Mouse (Mus musculus) urinary bladder, postnatal 14 days (tissue): Measurements from ENCODE around the gene Urod.

Source experiments
- DNase-seq: peaks from one replicate; pipeline ENCODE4 v3.0.0; 2021; ENCODE audit warnings: low spot score

The Urod gene

GRCm38 (mm10) chr4:116995131-116995797 lies 1.1 kb upstream of the Urod start, which contains the start of gene Hectd3:
Gene Hectd3, plus strand, starts transcription at chr4:116995317.
- DNase-seq = peak; percentile 48

- peak; percentile 83 for DNase-seq
Observed at GRCm38 (mm10) chr4:116991366-116991765, 2.8 kb downstream of the Urod start.

GRCm38 (mm10) chr4:116989731-116990130 lies 4.5 kb downstream of the Urod start:
- no peak for DNase-seq

- DNase-seq = no peak
Observed at GRCm38 (mm10) chr4:116987122-116987456, 7.1 kb downstream of the Urod start.

GRCm38 (mm10) chr4:116986400-116987121 lies 7.7 kb downstream of the Urod start:
- peak; percentile 76 for DNase-seq

GRCm38 (mm10) chr4:116985681-116986080 lies 8.5 kb downstream of the Urod start:
- DNase-seq = no peak

- DNase-seq = no peak
Observed at GRCm38 (mm10) chr4:116976503-116976902, 17.7 kb downstream of the Urod start.

- DNase-seq = no peak
Observed at GRCm38 (mm10) chr4:116954951-116955350, 39.3 kb downstream of the Urod start.

GRCm38 (mm10) chr4:116951642-116952041 lies 42.6 kb downstream of the Urod start:
- no peak for DNase-seq

GRCm38 (mm10) chr4:116944055-116944454 lies 50.2 kb downstream of the Urod start:
- DNase-seq = no peak

- DNase-seq = no peak
Observed at GRCm38 (mm10) chr4:116942695-116943094, 51.5 kb downstream of the Urod start.
